Mouse (Mus musculus) megakaryocyte, embryonic 14.5 days (primary cell): ENCODE data around the gene Prps2.

Experiments
- FLI1 ChIP-seq: IDR thresholded peaks from 2 replicates; pipeline ENCODE4 v1.6.1; 2012; ENCODE audit warnings: low read length, inconsistent platforms, mixed read lengths
- GATA1 ChIP-seq: IDR thresholded peaks from 3 replicates; pipeline ENCODE4 v1.6.1; 2012; ENCODE audit warnings: mixed read lengths, low read length, inconsistent platforms, borderline replicate concordance

DNA sequence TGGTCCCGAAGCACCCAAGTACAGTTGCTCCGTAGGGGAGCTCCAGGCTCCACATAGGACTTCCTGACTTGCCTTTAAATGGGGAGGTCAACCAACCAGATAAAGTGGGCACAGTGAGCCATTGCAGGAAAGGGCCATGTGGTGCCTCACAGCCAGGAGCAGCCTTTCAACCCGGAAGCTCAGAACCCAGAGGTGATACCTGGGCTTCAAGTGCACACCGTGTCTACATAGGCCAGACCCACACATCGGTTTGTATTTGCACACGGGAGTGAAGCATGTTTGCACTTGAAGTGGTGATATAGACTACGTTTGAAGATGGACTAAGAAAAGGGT lies 271 bp upstream of the Prps2 start:
- no peak for TF ChIP-seq GATA1
- TF ChIP-seq FLI1: no peak
